Comparison of ENCODE assay signal across 28 mouse cellular contexts in genomic region chr2:12371401-12371800, GRCm38 (mm10). TPM values are rescaled to one million over a fixed set of nuclear protein-coding genes. Genes with fewer than 3 reads are reported as not detected.
A peak's percentile ranks its signal among the peaks of the same experiment; 100 is the strongest.
DNase-seq lines count a peak whose midpoint lies in the region; ATAC-seq and TF ChIP-seq lines count a peak whose summit lies in the region.
"Had no signal": no experiment of that assay in that cellular context is flagged by ENCODE, and none has a peak within 500 bp of the region (broad histone marks: within the 10 kb centered on the region; RNA-seq: fewer than 3 reads in every experiment).

No protein-coding gene starts in this region.

- WGBS in liver, embryonic 13.5 days (ENCODE audit: insufficient replicate concordance) = 83% methylated on average over 4 of the region's 4 CpGs
- 85% methylated on average over 4 of the region's 4 CpGs for WGBS in liver, postnatal 0 days (ENCODE audit: insufficient replicate concordance)
- 95% methylated on average over 4 of the region's 4 CpGs for WGBS in hindbrain, embryonic 13.5 days
- WGBS in midbrain, embryonic 15.5 days = over 99% methylated on average over 4 of the region's 4 CpGs

- TF ChIP-seq CTCF in liver, postnatal 0 days (IDR thresholded peaks at IDR 0.05; ENCODE audit: low read depth) = no peak

- H3K9me3 ChIP-seq in liver, embryonic 13.5 days (replicated peaks) = no peaks in the 10 kb centered on the region
- H3K9me3 ChIP-seq in liver, postnatal 0 days (ENCODE audit: low read length) = no peaks in the 10 kb centered on the region
- no peaks in the 10 kb centered on the region for H3K9me3 ChIP-seq in hindbrain, embryonic 13.5 days
- no peaks in the 10 kb centered on the region for H3K9me3 ChIP-seq in midbrain, embryonic 15.5 days
- H3K9me3 ChIP-seq: embryonic facial prominence, embryonic 10.5 days; embryonic facial prominence, embryonic 15.5 days; forebrain, embryonic 12.5 days; intestine, embryonic 15.5 days; limb, embryonic 13.5 days; midbrain, embryonic 13.5 days had no signal

- peak overlapping the region; percentile 48 for H3K27ac ChIP-seq in liver, embryonic 13.5 days
- H3K27ac ChIP-seq in liver, postnatal 0 days (ENCODE audit: low read depth) = no peak overlapping the region
- H3K27ac ChIP-seq in hindbrain, embryonic 13.5 days = no peak overlapping the region
- no peak overlapping the region for H3K27ac ChIP-seq in midbrain, embryonic 15.5 days
- H3K27ac ChIP-seq: embryonic facial prominence, embryonic 10.5 days; embryonic facial prominence, embryonic 15.5 days; forebrain, embryonic 12.5 days; hindbrain, postnatal 0 days; intestine, embryonic 15.5 days; layer of hippocampus, adult 2 months; left cerebral cortex, adult 2 months; limb, embryonic 13.5 days; macrophage; midbrain, embryonic 13.5 days had no signal

- no peak overlapping the region for H3K4me2 ChIP-seq in liver, embryonic 13.5 days
- H3K4me2 ChIP-seq in liver, postnatal 0 days (ENCODE audit: low read depth, low read length) = no peak overlapping the region
- H3K4me2 ChIP-seq in hindbrain, embryonic 13.5 days = no peak overlapping the region
- H3K4me2 ChIP-seq in midbrain, embryonic 15.5 days = no peak overlapping the region
- H3K4me2 ChIP-seq: embryonic facial prominence, embryonic 15.5 days; forebrain, embryonic 12.5 days; intestine, embryonic 15.5 days; limb, embryonic 13.5 days; midbrain, embryonic 13.5 days had no signal

- ATAC-seq in liver, embryonic 13.5 days (ENCODE audit: low read depth) = no peak
- no peak for ATAC-seq in liver, postnatal 0 days
- no peak for ATAC-seq in hindbrain, embryonic 13.5 days (ENCODE audit: low FRiP score)
- ATAC-seq in midbrain, embryonic 15.5 days (replicated peaks) = no peak
- ATAC-seq: forebrain, postnatal 0 days; hindbrain, postnatal 0 days; intestine, embryonic 15.5 days; midbrain, embryonic 13.5 days had no signal

- 0 out of 2 replicates have a peak, but pooled peaks cover 10% of the 10 kb centered on the region for H3K36me3 ChIP-seq in liver, embryonic 13.5 days
- peaks cover 11% of the 10 kb centered on the region; the same call in 1 of the 2 replicates for H3K36me3 ChIP-seq in liver, postnatal 0 days (replicated peaks; ENCODE audit: insufficient read depth, low read length)
- H3K36me3 ChIP-seq in hindbrain, embryonic 13.5 days = peaks cover 3% of the 10 kb centered on the region; the same call in 1 of the 2 replicates
- H3K36me3 ChIP-seq in midbrain, embryonic 15.5 days (replicated peaks) = no peaks in the 10 kb centered on the region
- H3K36me3 ChIP-seq: forebrain, embryonic 12.5 days; intestine, embryonic 15.5 days had no signal

- no peaks in the 10 kb centered on the region for H3K27me3 ChIP-seq in liver, embryonic 13.5 days
- no peaks in the 10 kb centered on the region for H3K27me3 ChIP-seq in liver, postnatal 0 days (ENCODE audit: insufficient read depth, low read length)
- no peaks in the 10 kb centered on the region for H3K27me3 ChIP-seq in hindbrain, embryonic 13.5 days
- H3K27me3 ChIP-seq in midbrain, embryonic 15.5 days (replicated peaks) = no peaks in the 10 kb centered on the region
- H3K27me3 ChIP-seq: embryonic facial prominence, embryonic 15.5 days; forebrain, embryonic 12.5 days; intestine, embryonic 15.5 days; limb, embryonic 13.5 days; midbrain, embryonic 13.5 days had no signal

- no peak overlapping the region for H3K4me3 ChIP-seq in liver, embryonic 13.5 days (replicated peaks)
- no peak overlapping the region for H3K4me3 ChIP-seq in liver, postnatal 0 days (ENCODE audit: low read depth, low read length)
- H3K4me3 ChIP-seq in hindbrain, embryonic 13.5 days = no peak overlapping the region
- no peak overlapping the region for H3K4me3 ChIP-seq in midbrain, embryonic 15.5 days
- H3K4me3 ChIP-seq: embryonic facial prominence, embryonic 10.5 days; embryonic facial prominence, embryonic 15.5 days; forebrain, embryonic 12.5 days; intestine, embryonic 15.5 days; layer of hippocampus, adult 2 months; left cerebral cortex, adult 2 months; limb, embryonic 13.5 days; midbrain, embryonic 13.5 days had no signal

- DNase-seq in adrenal gland, adult (ENCODE audit: inconsistent age in 2 of 2, low spot score in 1 of 2) = peak; percentile 57 to 81
- DNase-seq in adrenal gland, postnatal 4 days (ENCODE audit: low spot score in 2 of 2) = no peak
- DNase-seq in liver, embryonic 13.5 days = no peak
- DNase-seq in liver, postnatal 0 days = no peak
- DNase-seq in adrenal gland, postnatal 14 days = peak; percentile 32
- DNase-seq: cerebellum, adult 8-10 months; cerebellum, postnatal 25 days; forebrain, postnatal 0 days; gastrocnemius, postnatal 10 days; kidney, adult 2 months; kidney, postnatal 36 days; lung, adult 18-20 months; lung, postnatal 10 days; retina, postnatal 1 day; right cerebral cortex, postnatal 25 days; thymus, postnatal 14 days had no signal

- H3K4me1 ChIP-seq in liver, embryonic 13.5 days (replicated peaks) = peaks cover 70% of the 10 kb centered on the region
- peaks cover 5% of the 10 kb centered on the region for H3K4me1 ChIP-seq in liver, postnatal 0 days (ENCODE audit: insufficient read depth)
- no peaks in the 10 kb centered on the region for H3K4me1 ChIP-seq in hindbrain, embryonic 13.5 days (replicated peaks)
- H3K4me1 ChIP-seq in midbrain, embryonic 15.5 days = no peaks in the 10 kb centered on the region
- H3K4me1 ChIP-seq: embryonic facial prominence, embryonic 10.5 days; embryonic facial prominence, embryonic 15.5 days; forebrain, embryonic 12.5 days; intestine, embryonic 15.5 days; midbrain, embryonic 13.5 days had no signal

- no peak overlapping the region for H3K9ac ChIP-seq in liver, embryonic 13.5 days
- H3K9ac ChIP-seq in liver, postnatal 0 days (replicated peaks) = no peak overlapping the region
- H3K9ac ChIP-seq in hindbrain, embryonic 13.5 days = no peak overlapping the region
- no peak overlapping the region for H3K9ac ChIP-seq in midbrain, embryonic 15.5 days
- H3K9ac ChIP-seq: embryonic facial prominence, embryonic 15.5 days; forebrain, embryonic 12.5 days; forebrain, postnatal 0 days; intestine, embryonic 15.5 days; limb, embryonic 13.5 days; midbrain, embryonic 13.5 days had no signal

- TF ChIP-seq EP300 in liver, postnatal 0 days (IDR thresholded peaks at IDR 0.05; ENCODE audit: low read depth) = no peak

RNA-seq across cellular contexts. Expression of gene Mindy3, which starts 47.9 kb away (rescaled TPM):
- 10 to 100 TPM; 41.7 to 42.5 TPM for total RNA-seq in adrenal gland, postnatal 4 days (2021)
- polyA plus RNA-seq in liver, embryonic 13.5 days (2015; fragmentation: Nextera tagmentation; extraction: Ambion mirVana) = 21.7 and 25.2 TPM in 2 replicates
- 12.3 and 13.1 TPM in 2 replicates for polyA plus RNA-seq in liver, postnatal 0 days (2015; fragmentation: Nextera tagmentation; extraction: Ambion mirVana)
- 39.4 and 48.3 TPM in 2 replicates for total RNA-seq in adrenal gland, postnatal 14 days (2021)
- 52.4 and 56.6 TPM in 2 replicates for polyA plus RNA-seq in hindbrain, embryonic 13.5 days (2015; fragmentation: Nextera tagmentation; extraction: Ambion mirVana)
- polyA plus RNA-seq in midbrain, embryonic 15.5 days (2015; fragmentation: Nextera tagmentation; extraction: Ambion mirVana) = 47.3 and 48.8 TPM in 2 replicates

Comparison
In these comparisons a context has a peak if more than half of its experiments do, and no peak if none do; other contexts are left out.
1. DNase-seq: peak in adrenal gland, adult (2 of 2) and adrenal gland, postnatal 14 days (single experiment); none in adrenal gland, postnatal 4 days (0 of 2), liver, embryonic 13.5 days (single experiment) and liver, postnatal 0 days (single experiment).